Mouse (Mus musculus) MEL (cell line): ENCODE measurements around the gene Ubash3b. TPM values are rescaled to one million over a fixed set of nuclear protein-coding genes. Genes with fewer than 3 reads are reported as not detected.

ENCODE experiments used
- DNase-seq: peaks from one replicate; pipeline ENCODE4 v3.0.0; 2011; ENCODE audit warnings: low read depth, low spot score
- H3K27ac ChIP-seq: 2 replicates; pipeline ENCODE4 v1.5.1; 2012; ENCODE audit warnings: low read depth, mild to moderate bottlenecking, control low read depth, low read length, moderate library complexity; ENCODE audit not compliant: control insufficient read depth
- H3K27me3 ChIP-seq, 2 experiments: fragments of 150-350 bp in 1 of 2; sonication (generic) in 1 of 2; 2 replicates each; pipeline ENCODE4 v1.6.1; 2012; ENCODE audit warnings: low read length in 2 of 2, mild to moderate bottlenecking in 2 of 2, improper control_type of control experiment in 1 of 2, moderate library complexity in 1 of 2; ENCODE audit not compliant: insufficient read depth in 2 of 2, control insufficient read depth in 1 of 2
- H3K36me3 ChIP-seq, 2 experiments: 2 replicates each; pipeline ENCODE4 v1.6.1; 2012 to 2014; ENCODE audit warnings: low read length in 2 of 2, improper control_type of control experiment in 1 of 2, inconsistent platforms in 1 of 2, mild to moderate bottlenecking in 1 of 2; ENCODE audit not compliant: insufficient read depth in 2 of 2, control insufficient read depth in 1 of 2
- H3K4me1 ChIP-seq, 2 experiments: fragments of 150-350 bp in 1 of 2; sonication (generic) in 1 of 2; 2 replicates each; pipeline ENCODE4 v1.6.1; 2012; ENCODE audit warnings: low read length in 2 of 2, improper control_type of control experiment in 1 of 2, mild to moderate bottlenecking in 1 of 2; ENCODE audit not compliant: insufficient read depth in 2 of 2, control insufficient read depth in 1 of 2
- H3K4me3 ChIP-seq, 2 experiments: fragments of 150-350 bp in 1 of 2; sonication (generic) in 1 of 2; 2 replicates each; pipeline ENCODE4 v1.5.1; 2012; ENCODE audit warnings: low read depth in 2 of 2, low read length in 2 of 2, mild to moderate bottlenecking in 2 of 2, moderate library complexity in 2 of 2, control low read depth in 1 of 2, improper control_type of control experiment in 1 of 2; ENCODE audit not compliant: control insufficient read depth in 1 of 2, insufficient read depth in 1 of 2
- H3K79me2 ChIP-seq: 2 replicates; pipeline ENCODE4 v1.6.1; 2012; ENCODE audit warnings: mild to moderate bottlenecking, low read length, moderate library complexity; ENCODE audit not compliant: control insufficient read depth, poor library complexity, insufficient read depth
- H3K9ac ChIP-seq: 2 replicates; pipeline ENCODE4 v1.6.1; 2012; ENCODE audit warnings: low read depth, mild to moderate bottlenecking, control low read depth, low read length, moderate library complexity; ENCODE audit not compliant: control insufficient read depth, poor library complexity, severe bottlenecking
- H3K9me3 ChIP-seq: fragments of 150-350 bp; sonication (generic); replicated peaks from 2 replicates; pipeline ENCODE4 v1.6.1; 2012; ENCODE audit warnings: mild to moderate bottlenecking, low read length, improper control_type of control experiment, moderate library complexity; ENCODE audit not compliant: insufficient read depth
- CHD1 ChIP-seq: IDR thresholded peaks from 2 replicates; pipeline ENCODE4 v1.6.1; 2012; ENCODE audit warnings: low read depth, mild to moderate bottlenecking, inconsistent platforms, low read length, improper control_type of control experiment
- ELF1 ChIP-seq: IDR thresholded peaks from 2 replicates; pipeline ENCODE4 v1.6.1; 2014; ENCODE audit warnings: low read depth, mild to moderate bottlenecking, inconsistent platforms, low read length, improper control_type of control experiment, moderate library complexity
- EP300 ChIP-seq, 2 experiments: IDR thresholded peaks; 2 replicates each; pipeline ENCODE4 v1.6.1; 2011; ENCODE audit warnings: improper control_type of control experiment in 2 of 2, low read length in 2 of 2, low read depth in 1 of 2, mild to moderate bottlenecking in 1 of 2
- ETS1 ChIP-seq: IDR thresholded peaks from 2 replicates; pipeline ENCODE4 v1.6.1; 2012; ENCODE audit warnings: low read depth, mild to moderate bottlenecking, inconsistent platforms, low read length, improper control_type of control experiment, moderate library complexity
- GABPA ChIP-seq: IDR thresholded peaks from 2 replicates; pipeline ENCODE4 v1.6.1; 2012; ENCODE audit warnings: low read depth, mild to moderate bottlenecking, inconsistent platforms, low read length, improper control_type of control experiment, moderate library complexity
- KAT2A ChIP-seq: conservative IDR thresholded peaks from 2 replicates; pipeline ENCODE4 v1.6.1; 2012; ENCODE audit warnings: low read depth, low read length, improper control_type of control experiment, inconsistent platforms
- MAFK ChIP-seq: IDR thresholded peaks from 2 replicates; pipeline ENCODE4 v1.6.1; 2011; ENCODE audit warnings: low read depth, mild to moderate bottlenecking, low read length, improper control_type of control experiment, borderline replicate concordance
- MEF2A ChIP-seq: IDR thresholded peaks from 2 replicates; pipeline ENCODE4 v1.6.1; 2014; ENCODE audit warnings: low read depth, mild to moderate bottlenecking, inconsistent platforms, low read length, improper control_type of control experiment; ENCODE audit not compliant: poor library complexity, insufficient replicate concordance, severe bottlenecking; ENCODE audit errors: extremely low read depth
- MXI1 ChIP-seq: IDR thresholded peaks from 2 replicates; pipeline ENCODE4 v1.6.1; 2011; ENCODE audit warnings: mild to moderate bottlenecking, low read depth, low read length, improper control_type of control experiment
- MYB ChIP-seq: IDR thresholded peaks from 2 replicates; pipeline ENCODE4 v1.6.1; 2011; ENCODE audit warnings: mild to moderate bottlenecking, low read depth, low read length, improper control_type of control experiment
- MYC ChIP-seq: IDR thresholded peaks from 2 replicates; pipeline ENCODE4 v1.6.1; 2011; ENCODE audit warnings: low read depth, mild to moderate bottlenecking, low read length, improper control_type of control experiment, moderate library complexity
- NELFE ChIP-seq: IDR thresholded peaks from 2 replicates; pipeline ENCODE4 v1.6.1; 2011; ENCODE audit warnings: low read depth, low read length, improper control_type of control experiment
- NRF1 ChIP-seq: IDR thresholded peaks from 2 replicates; pipeline ENCODE4 v1.6.1; 2014; ENCODE audit warnings: low read depth, mild to moderate bottlenecking, inconsistent platforms, low read length, improper control_type of control experiment, moderate library complexity; ENCODE audit not compliant: poor library complexity, insufficient read depth, severe bottlenecking
- POLR2A ChIP-seq, 2 experiments: IDR thresholded peaks; 2 replicates each; pipeline ENCODE4 v1.6.1; 2011 to 2012; ENCODE audit warnings: low read length in 2 of 2, mild to moderate bottlenecking in 2 of 2, control low read depth in 1 of 2, improper control_type of control experiment in 1 of 2, low read depth in 1 of 2, moderate library complexity in 1 of 2; ENCODE audit not compliant: control insufficient read depth in 1 of 2, insufficient read depth in 1 of 2, poor library complexity in 1 of 2
- RCOR1 ChIP-seq: IDR thresholded peaks from 2 replicates; pipeline ENCODE4 v1.6.1; 2012; ENCODE audit warnings: low read depth, mild to moderate bottlenecking, inconsistent platforms, low read length, improper control_type of control experiment
- TBP ChIP-seq: IDR thresholded peaks from 2 replicates; pipeline ENCODE4 v1.8.0; 2011; ENCODE audit warnings: low read depth, low read length, improper control_type of control experiment
- TCF12 ChIP-seq: IDR thresholded peaks from 2 replicates; pipeline ENCODE4 v1.6.1; 2014; ENCODE audit warnings: low read depth, mild to moderate bottlenecking, inconsistent platforms, low read length, improper control_type of control experiment, moderate library complexity
- UBTF ChIP-seq: IDR thresholded peaks from 2 replicates; pipeline ENCODE4 v1.6.1; 2012; ENCODE audit warnings: low read depth, mild to moderate bottlenecking, inconsistent platforms, low read length, improper control_type of control experiment, moderate library complexity, borderline replicate concordance; ENCODE audit not compliant: insufficient read depth
- ZKSCAN1 ChIP-seq: IDR thresholded peaks from 2 replicates; pipeline ENCODE4 v1.6.1; 2012; ENCODE audit warnings: low read depth, mild to moderate bottlenecking, inconsistent platforms, low read length, improper control_type of control experiment, moderate library complexity
- ZMIZ1 ChIP-seq: IDR thresholded peaks from 2 replicates; pipeline ENCODE4 v1.6.1; 2012; ENCODE audit warnings: low read depth, mild to moderate bottlenecking, inconsistent platforms, low read length, improper control_type of control experiment, moderate library complexity
- polyA plus RNA-seq, 2 experiments: library from polyadenylated mRNA; stranded (reverse) in 1 of 2; unstranded in 1 of 2; fragments of >175 nt in 1 of 2; fragments of >200 nt in 1 of 2; gene quantifications; 2 replicates each; pipeline versions ENCODE4 v1.2.1 to v1.2.4; 2012; ENCODE audit warnings: low replicate concordance in 2 of 2, low read depth in 1 of 2; ENCODE audit not compliant: insufficient read length in 2 of 2, insufficient read depth in 1 of 2, missing spikeins in 1 of 2
- total RNA-seq: library from RNA; depleted of rRNA; stranded (reverse); fragments of 300-350 nt; gene quantifications from 2 replicates; pipeline ENCODE4 v1.2.3, GENCODE M21; 2012

Ubash3b gene
- total and polyA plus RNA-seq, 3 experiments: 5.4 to 11.3 TPM; not detected in 1

DNA sequence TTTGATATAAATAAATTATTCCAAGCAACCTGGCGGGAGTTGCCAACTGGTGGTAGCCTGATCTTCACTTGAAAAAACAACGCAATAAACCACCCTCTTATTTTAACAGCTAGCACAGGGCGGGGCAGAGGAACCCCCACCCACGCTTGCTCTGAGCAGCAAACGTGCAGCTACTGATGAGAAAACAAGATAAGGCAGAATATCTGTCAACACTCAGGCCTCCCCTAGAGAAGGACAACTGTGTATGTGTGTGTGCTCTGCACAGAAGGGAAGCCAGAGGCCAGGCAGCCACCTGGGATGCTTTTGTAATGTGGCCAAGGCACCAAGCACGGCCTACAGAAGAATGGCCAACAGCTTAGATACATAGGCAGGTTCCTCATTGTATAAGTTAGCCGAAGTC, 43.4 kb downstream of the Ubash3b start (continued):
- TF ChIP-seq MAFK: no peak
- no peak; the same call in 1 of the 2 replicates for TF ChIP-seq NRF1
- no peak for TF ChIP-seq ELF1
- TF ChIP-seq ZMIZ1: no peak
- TF ChIP-seq UBTF: no peak
- no peak for TF ChIP-seq TBP
- peak; percentile 54; the same call in 1 of the 2 replicates for TF ChIP-seq MXI1
- TF ChIP-seq POLR2A (IDR thresholded peaks at IDR 0.05; ENCODE audit: control insufficient read depth in 1 of 2, insufficient read depth in 1 of 2, low read depth in 1 of 2, low read length in 2 of 2, poor library complexity in 1 of 2): no peak

GRCm38 (mm10) chr9:41116126-41116525, 45.4 kb downstream of the Ubash3b start:
- H3K9ac ChIP-seq: no peak overlapping the region
- TF ChIP-seq RCOR1 (no peak), ZKSCAN1 (no peak), NELFE (no peak), MEF2A (no peak), KAT2A (no peak), ETS1 (no peak), EP300 (IDR thresholded peaks at IDR 0.05; ENCODE audit: low read depth in 1 of 2, low read length in 2 of 2) (no peak), CHD1 (no peak)
- H3K36me3 ChIP-seq: peaks cover 0 to 20% of the 10 kb centered on the region in 2 experiments; a peak in 2 of 4 replicates
- H3K79me2 ChIP-seq: no peaks in the 10 kb centered on the region
- peaks cover 2 to 24% of the 10 kb centered on the region in 2 experiments for H3K4me1 ChIP-seq
- no peak overlapping the region for H3K27ac ChIP-seq
- H3K9me3 ChIP-seq: no peaks in the 10 kb centered on the region
- H3K4me3 ChIP-seq: no peak overlapping the region
- DNase-seq: no peak
- H3K27me3 ChIP-seq: no peaks in the 10 kb centered on the region

DNA sequence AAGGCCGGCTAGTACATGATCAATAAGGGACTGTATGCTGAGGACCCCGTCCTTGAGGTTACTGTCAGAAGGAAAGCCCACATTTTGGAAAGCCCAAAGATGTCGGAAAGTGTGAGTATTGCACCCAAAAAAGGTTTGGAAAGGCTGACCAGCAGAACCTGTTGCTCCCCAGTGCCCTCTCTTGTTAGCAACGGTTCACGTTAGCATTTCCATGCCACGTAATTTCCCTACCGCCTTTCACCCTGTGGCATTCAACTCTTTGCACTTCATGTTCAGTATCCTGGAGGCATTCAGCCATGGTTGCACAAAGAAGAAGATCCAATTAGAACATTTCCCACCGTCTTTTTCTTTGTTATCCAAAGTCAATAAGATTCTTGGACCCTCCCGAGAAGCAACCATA, 47.1 kb downstream of the Ubash3b start:
- peaks cover 0 to 20% of the 10 kb centered on the region in 2 experiments; a peak in 2 of 4 replicates for H3K36me3 ChIP-seq
- H3K4me1 ChIP-seq: peaks cover 2 to 16% of the 10 kb centered on the region in 2 experiments
- no peak for TF ChIP-seq UBTF
- no peak for TF ChIP-seq ZKSCAN1
- TF ChIP-seq GABPA: no peak
- TF ChIP-seq TCF12: no peak
- TF ChIP-seq MYB: no peak
- TF ChIP-seq NELFE: no peak
- TF ChIP-seq MYC: no peak
- no peak for TF ChIP-seq ELF1
- DNase-seq: no peak
- no peak overlapping the region for H3K27ac ChIP-seq
- no peaks in the 10 kb centered on the region for H3K79me2 ChIP-seq
- H3K9me3 ChIP-seq: no peaks in the 10 kb centered on the region
- no peak overlapping the region for H3K4me3 ChIP-seq
- H3K27me3 ChIP-seq: no peaks in the 10 kb centered on the region
- no peak overlapping the region for H3K9ac ChIP-seq
